ENCODE assay signal across 8 mouse cellular contexts in the genomic region with DNA sequence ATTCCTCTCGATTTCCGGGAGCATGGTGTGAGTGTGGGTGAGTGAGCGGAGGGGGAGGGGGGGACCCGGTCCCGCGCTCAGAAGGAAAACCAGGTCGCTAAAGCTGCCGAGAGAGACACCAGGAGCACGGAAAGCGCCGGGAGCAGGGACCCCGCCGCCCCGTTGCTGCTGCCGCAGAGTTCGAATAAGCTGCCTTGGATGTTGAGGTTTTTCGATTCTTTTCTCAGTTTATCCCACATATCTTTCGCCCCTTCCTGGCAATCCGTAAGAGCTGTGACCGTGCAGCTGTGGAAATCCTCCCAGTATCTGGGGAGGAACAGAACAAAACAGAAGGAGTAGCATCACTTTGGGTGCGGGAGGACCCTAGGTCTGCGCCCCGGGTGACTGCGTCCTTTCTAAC. TPM values are rescaled to one million over a fixed set of nuclear protein-coding genes. Genes with fewer than 3 reads are reported as not detected.
A peak's percentile ranks its signal among the peaks of the same experiment; 100 is the strongest.
DNase-seq lines count a peak whose midpoint lies in the region; ATAC-seq and TF ChIP-seq lines count a peak whose summit lies in the region.
"Had no signal": no experiment of that assay in that cellular context is flagged by ENCODE, and none has a peak within 500 bp of the region (broad histone marks: within the 10 kb centered on the region; RNA-seq: fewer than 3 reads in every experiment).

No protein-coding gene starts in this region.

- H3K4me3 ChIP-seq in lung, embryonic 15.5 days = peak overlapping the region; percentile 35
- peak overlapping the region; percentile 52 for H3K4me3 ChIP-seq in forebrain, embryonic 13.5 days
- H3K4me3 ChIP-seq in limb, embryonic 14.5 days (replicated peaks; ENCODE audit: low read length) = peak overlapping the region; percentile 45
- H3K4me3 ChIP-seq in stomach, embryonic 15.5 days (replicated peaks) = peak overlapping the region; percentile 21
- H3K4me3 ChIP-seq: erythroblast, embryonic 14.5 days had no signal

- H3K36me3 ChIP-seq in lung, embryonic 15.5 days = no peaks in the 10 kb centered on the region
- H3K36me3 ChIP-seq in forebrain, embryonic 13.5 days (ENCODE audit: poor library complexity, severe bottlenecking) = no peaks in the 10 kb centered on the region
- no peaks in the 10 kb centered on the region for H3K36me3 ChIP-seq in limb, embryonic 14.5 days (ENCODE audit: control insufficient read depth, insufficient read depth, low read length)
- H3K36me3 ChIP-seq in stomach, embryonic 15.5 days = no peaks in the 10 kb centered on the region

- H3K9me3 ChIP-seq in lung, embryonic 15.5 days = no peaks in the 10 kb centered on the region
- no peaks in the 10 kb centered on the region for H3K9me3 ChIP-seq in forebrain, embryonic 13.5 days (replicated peaks)
- H3K9me3 ChIP-seq in limb, embryonic 14.5 days (ENCODE audit: control insufficient read depth, low read length) = no peaks in the 10 kb centered on the region
- no peaks in the 10 kb centered on the region for H3K9me3 ChIP-seq in stomach, embryonic 15.5 days

- no peak for ATAC-seq in lung, embryonic 15.5 days (ENCODE audit: borderline replicate concordance, extremely low read depth, low FRiP score, low TSS enrichment)
- no peak; the same call in 1 of the 2 replicates for ATAC-seq in forebrain, embryonic 13.5 days
- ATAC-seq in limb, embryonic 14.5 days (ENCODE audit: low FRiP score, low read depth) = no peak
- no peak for ATAC-seq in stomach, embryonic 15.5 days (ENCODE audit: insufficient read depth, low FRiP score, low read depth)

- peaks cover 97% of the 10 kb centered on the region for H3K27me3 ChIP-seq in lung, embryonic 15.5 days
- H3K27me3 ChIP-seq in forebrain, embryonic 13.5 days = peaks cover 90% of the 10 kb centered on the region
- H3K27me3 ChIP-seq in limb, embryonic 14.5 days (ENCODE audit: control insufficient read depth, insufficient read depth, low read length) = peaks cover 73% of the 10 kb centered on the region
- peaks cover 91% of the 10 kb centered on the region for H3K27me3 ChIP-seq in stomach, embryonic 15.5 days (replicated peaks)

- no peak for TF ChIP-seq POLR2A in limb, embryonic 14.5 days (IDR thresholded peaks at IDR 0.05; ENCODE audit: borderline replicate concordance, extremely low read depth, insufficient read depth, insufficient read length)

- WGBS in lung, embryonic 15.5 days = under 1% methylated on average over 24 of the region's 24 CpGs
- 0% methylated on average over 24 of the region's 24 CpGs for WGBS in forebrain, embryonic 13.5 days
- 2% methylated on average over 24 of the region's 24 CpGs for WGBS in limb, embryonic 14.5 days
- whole genome bisulfite sequencing in stomach, embryonic 15.5 days = 1% methylated on average over 24 of the region's 24 CpGs

- peaks cover 30% of the 10 kb centered on the region for H3K4me1 ChIP-seq in lung, embryonic 15.5 days
- H3K4me1 ChIP-seq in forebrain, embryonic 13.5 days = peaks cover 41% of the 10 kb centered on the region
- peaks cover 22% of the 10 kb centered on the region for H3K4me1 ChIP-seq in limb, embryonic 14.5 days (ENCODE audit: control insufficient read depth, insufficient read depth, low read length)
- H3K4me1 ChIP-seq in stomach, embryonic 15.5 days = peaks cover 17% of the 10 kb centered on the region

- peak overlapping the region; percentile 58 for H3K4me2 ChIP-seq in lung, embryonic 15.5 days
- peak overlapping the region; percentile 72 for H3K4me2 ChIP-seq in forebrain, embryonic 13.5 days
- H3K4me2 ChIP-seq in limb, embryonic 14.5 days (replicated peaks; ENCODE audit: low read depth, low read length, severe bottlenecking) = peak overlapping the region; percentile 80
- H3K4me2 ChIP-seq in stomach, embryonic 15.5 days = peak overlapping the region; percentile 49

- no peak for DNase-seq in lung, postnatal 25 days (ENCODE audit: low spot score)
- DNase-seq in cerebellum, postnatal 10 days = peak; percentile 79
- DNase-seq in limb, embryonic 14.5 days (ENCODE audit: low spot score) = no peak
- DNase-seq in urinary bladder, postnatal 14 days (ENCODE audit: low spot score) = no peak

- no peak overlapping the region for H3K9ac ChIP-seq in lung, embryonic 15.5 days
- peak overlapping the region; percentile 67 for H3K9ac ChIP-seq in forebrain, embryonic 13.5 days
- H3K9ac ChIP-seq in limb, embryonic 14.5 days (ENCODE audit: low read depth, low read length, severe bottlenecking) = peak overlapping the region; percentile 55
- H3K9ac ChIP-seq in stomach, embryonic 15.5 days = no peak overlapping the region

- no peak overlapping the region for H3K27ac ChIP-seq in lung, embryonic 15.5 days
- H3K27ac ChIP-seq in forebrain, embryonic 13.5 days = peak overlapping the region; percentile 95
- no peak overlapping the region for H3K27ac ChIP-seq in limb, embryonic 14.5 days (replicated peaks; ENCODE audit: low read depth, low read length)
- no peak overlapping the region for H3K27ac ChIP-seq in stomach, embryonic 15.5 days

RNA-seq across cellular contexts. Expression of a gene that starts 8.4 kb away (rescaled TPM):
- 0.27 and 0.60 TPM in 2 replicates for polyA plus RNA-seq in lung, embryonic 15.5 days (2015; fragmentation: Nextera tagmentation; extraction: Ambion mirVana)
- polyA plus RNA-seq in forebrain, embryonic 13.5 days (2015; fragmentation: Nextera tagmentation; extraction: Ambion mirVana) = 48.9 and 49.9 TPM in 2 replicates
- polyA plus RNA-seq in limb, embryonic 14.5 days (2012; rRNA removed) = 13.8 and 14.1 TPM in 2 replicates
- polyA plus RNA-seq in limb, embryonic 14.5 days (2014; fragmentation: Nextera tagmentation; extraction: Ambion mirVana) = 14.7 and 16.2 TPM in 2 replicates
- 10.8 and 11.0 TPM in 2 replicates for polyA plus RNA-seq in stomach, embryonic 15.5 days (2015; fragmentation: Nextera tagmentation; extraction: Ambion mirVana)

Comparison
In these comparisons a context has a peak if more than half of its experiments do, and no peak if none do; other contexts are left out.
1. H3K9ac ChIP-seq: peak in forebrain, embryonic 13.5 days (single experiment) and limb, embryonic 14.5 days (single experiment); none in lung, embryonic 15.5 days (single experiment) and stomach, embryonic 15.5 days (single experiment).
2. DNase-seq: peak in cerebellum, postnatal 10 days (2 of 2); none in lung, postnatal 25 days (single experiment), limb, embryonic 14.5 days (single experiment) and urinary bladder, postnatal 14 days (single experiment).
3. Peak in every context shown above with its lines, with median percentiles within 50 percentile points of each other: H3K4me2 ChIP-seq and H3K4me3 ChIP-seq.